Mouse (Mus musculus): ENCODE data around the gene Zmynd10. TPM values are rescaled to one million over a fixed set of nuclear protein-coding genes. Genes with fewer than 3 reads are reported as not detected.

Gene Zmynd10
- total RNA-seq (2014; fragmentation: Nextera tagmentation) = not detected in 2 replicates
- not detected in 2 replicates for total RNA-seq (2017)

DNA sequence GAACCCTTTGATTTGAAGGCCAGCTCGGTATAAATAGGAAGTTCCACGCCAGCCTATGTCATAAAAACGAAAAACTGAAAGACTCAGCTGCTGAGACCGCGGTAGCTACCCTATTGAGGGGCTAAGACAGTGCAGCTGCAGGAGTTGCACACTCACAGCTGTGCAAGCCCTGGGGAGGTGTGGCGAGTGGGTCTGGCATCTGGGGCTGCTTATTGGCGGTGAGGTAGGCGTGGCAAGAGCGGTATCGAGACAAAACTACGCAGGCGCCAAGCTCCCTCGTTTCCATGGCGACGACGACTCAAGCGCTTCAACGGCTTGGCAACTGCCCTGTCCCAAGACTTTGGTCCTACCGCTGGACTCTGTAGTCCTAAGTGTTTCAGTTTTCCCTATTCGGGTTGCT is at the start of gene Zmynd10:
TSS of gene Zmynd10 (plus strand) at position 273 of the 400 bp plus-strand sequence.
- ATAC-seq (replicated peaks; ENCODE audit: low FRiP score, low TSS enrichment, poor library complexity, severe bottlenecking) = peak; percentile 65

DNA sequence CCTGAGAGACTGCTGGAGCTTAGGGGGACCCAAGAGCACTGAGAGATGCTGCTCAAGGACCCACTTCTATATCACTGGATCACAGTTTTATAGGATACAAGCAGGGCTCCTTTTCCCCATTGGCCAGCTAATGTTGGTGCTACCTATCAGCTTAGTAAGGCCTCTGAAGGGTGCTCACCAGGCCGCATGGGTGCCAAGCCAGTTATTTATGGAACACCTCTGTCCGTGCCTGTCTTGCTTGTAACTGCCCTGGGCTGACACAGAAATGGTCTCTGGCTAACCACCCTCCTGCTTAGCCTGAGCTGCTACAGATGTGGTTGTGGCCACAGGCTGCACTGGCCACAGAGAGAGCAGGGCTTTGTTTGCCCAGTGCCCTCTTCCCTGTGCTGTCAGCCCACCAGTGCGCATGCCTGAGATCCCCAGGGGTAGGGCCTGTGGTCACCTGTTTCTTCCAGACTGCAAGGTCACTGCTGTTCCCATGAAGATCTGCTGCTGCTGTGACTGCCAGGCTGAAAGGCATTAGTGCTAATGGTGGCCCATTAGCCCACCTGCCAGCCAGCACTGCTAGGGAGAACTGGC is 46.3 kb upstream of the Zmynd10 start:
- no peak for ATAC-seq (replicated peaks; ENCODE audit: low FRiP score, low TSS enrichment, poor library complexity, severe bottlenecking)

DNA sequence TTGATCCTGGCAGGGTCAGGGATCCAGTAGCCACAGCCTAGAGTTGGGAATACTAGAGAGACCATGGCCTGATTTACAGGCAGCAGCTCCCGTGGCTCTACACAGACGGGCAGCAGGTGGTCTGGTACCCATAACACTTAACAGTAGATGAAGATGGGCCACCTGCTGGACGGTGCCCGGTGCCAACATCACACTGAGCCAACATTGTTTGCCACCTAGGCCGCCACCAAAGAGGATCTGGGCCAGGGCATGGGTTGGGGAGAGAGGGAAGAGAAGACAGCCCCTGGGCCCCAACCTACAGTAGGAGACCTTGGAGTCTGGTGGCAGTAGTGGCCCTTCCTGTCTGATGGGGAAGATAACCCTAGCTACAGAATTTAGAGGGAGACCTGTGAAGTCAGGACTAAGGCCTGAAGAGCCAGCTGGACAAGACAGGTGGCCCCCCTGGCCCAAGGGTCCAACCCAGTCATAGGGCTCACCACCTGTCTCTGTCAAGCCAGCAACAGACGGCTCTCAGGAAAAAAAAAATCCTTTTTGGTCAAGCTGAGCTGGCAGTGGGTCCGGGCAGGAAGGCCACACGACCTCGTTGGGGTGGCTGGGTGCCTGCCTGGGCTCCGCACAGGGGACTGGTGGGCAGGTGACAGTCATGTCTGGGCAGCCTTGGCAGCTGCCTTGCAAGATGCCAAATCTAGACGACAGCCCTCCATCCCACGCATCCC is 44.8 kb upstream of the Zmynd10 start:
- no peak for ATAC-seq (replicated peaks; ENCODE audit: low FRiP score, low TSS enrichment, poor library complexity, severe bottlenecking)

DNA sequence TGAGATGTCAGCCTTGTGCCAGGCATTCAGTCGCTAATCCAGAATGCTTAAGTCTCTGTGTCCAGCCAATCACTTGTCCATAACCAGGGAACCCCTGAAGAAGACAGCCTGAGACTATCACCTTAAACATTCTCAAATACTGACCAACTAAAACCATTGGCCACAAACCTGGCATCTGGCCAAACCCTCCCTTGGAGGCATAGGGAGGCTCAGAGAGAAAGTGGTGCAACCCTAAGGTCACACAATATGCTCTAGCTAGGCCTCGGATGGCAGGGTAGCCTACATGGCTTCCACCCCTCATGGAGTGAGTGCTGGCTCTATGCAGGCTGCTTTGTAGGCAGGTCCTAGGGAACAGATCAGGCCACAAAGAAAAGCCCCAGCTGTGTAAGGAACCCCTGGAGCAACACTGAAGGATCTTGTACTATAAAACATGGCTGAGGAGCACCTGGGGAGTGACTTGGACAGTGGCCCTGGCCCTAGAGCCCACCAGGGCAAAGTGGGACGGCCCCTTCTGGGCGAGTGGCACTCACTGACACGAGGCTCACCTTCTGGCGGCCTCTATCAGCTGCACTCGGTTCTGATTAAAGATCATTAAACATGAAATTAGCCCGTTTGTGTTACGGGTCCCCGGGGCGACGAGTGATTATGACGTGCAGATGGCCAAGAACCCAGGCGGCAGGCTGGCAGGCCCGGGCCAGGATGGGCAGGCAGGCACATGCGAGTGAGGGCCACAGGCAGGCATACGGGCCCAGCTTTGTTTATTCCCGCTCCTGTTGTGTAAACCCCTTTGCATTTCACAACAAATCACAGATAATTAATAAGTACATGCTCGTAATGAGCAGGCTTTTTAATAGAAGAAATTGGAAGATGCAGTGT is 42.2 kb upstream of the Zmynd10 start:
- ATAC-seq (replicated peaks; ENCODE audit: low FRiP score, low TSS enrichment, poor library complexity, severe bottlenecking) = no peak

DNA sequence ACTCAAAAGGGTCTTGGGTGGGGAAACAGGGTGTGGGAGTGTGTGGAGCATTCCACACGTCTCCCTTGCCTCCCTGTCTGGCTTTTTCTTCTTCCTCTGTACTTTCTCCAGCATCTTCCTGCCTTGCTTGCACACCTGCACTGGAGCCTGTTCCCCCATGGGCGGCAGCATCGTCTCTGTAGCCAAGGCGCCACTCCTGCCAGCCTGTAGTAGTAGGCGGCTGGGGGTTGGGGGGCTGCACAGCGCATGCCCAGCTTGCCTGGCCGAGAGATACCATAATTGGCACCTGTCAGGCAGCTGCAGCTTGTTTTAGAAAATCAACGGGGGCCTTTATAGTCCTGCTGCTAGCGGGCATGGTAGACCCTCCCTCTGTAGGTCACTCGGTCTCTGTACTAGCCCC is 38.8 kb upstream of the Zmynd10 start:
- ATAC-seq (replicated peaks; ENCODE audit: low FRiP score, low TSS enrichment, poor library complexity, severe bottlenecking) = no peak

DNA sequence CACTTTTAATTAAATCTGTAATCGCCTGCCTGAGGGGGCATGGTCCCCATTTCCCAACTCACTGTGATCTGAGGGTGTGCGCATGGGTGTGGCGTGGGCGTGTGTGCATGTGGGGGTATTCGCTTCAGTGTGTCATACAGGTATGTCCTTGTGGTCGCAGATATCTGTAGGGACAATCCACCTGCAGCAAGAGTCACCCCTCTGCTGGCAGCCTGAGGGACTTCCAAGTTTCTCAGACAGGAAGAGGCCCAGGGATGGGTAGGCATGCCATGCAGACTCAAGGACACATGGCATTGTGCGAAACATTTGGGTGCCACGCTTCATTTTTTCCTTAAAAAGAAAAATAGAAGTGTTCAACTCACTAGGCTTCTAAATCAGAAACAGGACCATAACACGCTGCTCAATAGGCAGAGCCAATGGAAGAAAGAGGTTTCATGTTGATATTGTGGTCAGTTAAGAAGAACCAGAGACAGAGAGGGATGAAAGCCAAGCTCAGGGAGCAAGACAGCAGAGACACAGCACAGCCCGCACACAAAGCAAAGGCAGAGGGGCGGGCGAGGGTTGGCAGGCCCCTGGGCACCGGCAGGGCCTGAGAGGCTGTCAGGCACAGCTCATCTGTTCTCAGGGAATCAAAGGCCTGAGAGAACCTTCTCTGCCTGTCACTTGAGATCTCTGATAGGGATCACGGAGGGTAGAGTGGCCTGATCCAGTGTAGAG is 36.6 kb upstream of the Zmynd10 start:
- no peak for ATAC-seq (replicated peaks; ENCODE audit: low FRiP score, low TSS enrichment, poor library complexity, severe bottlenecking)

DNA sequence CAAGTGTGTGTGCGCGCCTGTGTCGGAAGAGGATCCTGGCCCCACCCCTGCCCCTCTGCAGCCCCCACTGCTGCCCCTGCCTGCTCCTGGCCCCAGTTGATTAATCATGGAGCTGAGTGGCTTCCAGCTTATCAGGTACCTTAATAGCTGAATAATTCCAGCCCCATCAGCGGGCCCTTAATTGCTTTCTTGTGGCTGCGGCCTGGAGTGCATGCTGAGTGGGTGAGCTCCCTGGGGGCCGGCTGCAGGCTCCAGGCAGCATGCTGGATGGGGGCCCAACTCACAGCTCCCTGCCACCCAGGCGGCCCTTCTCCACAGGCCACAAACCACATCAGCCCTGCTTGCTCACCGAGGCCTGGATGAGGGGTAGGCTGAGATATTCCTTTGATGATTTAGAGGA is 35.7 kb upstream of the Zmynd10 start:
- no peak for ATAC-seq (replicated peaks; ENCODE audit: low FRiP score, low TSS enrichment, poor library complexity, severe bottlenecking)

DNA sequence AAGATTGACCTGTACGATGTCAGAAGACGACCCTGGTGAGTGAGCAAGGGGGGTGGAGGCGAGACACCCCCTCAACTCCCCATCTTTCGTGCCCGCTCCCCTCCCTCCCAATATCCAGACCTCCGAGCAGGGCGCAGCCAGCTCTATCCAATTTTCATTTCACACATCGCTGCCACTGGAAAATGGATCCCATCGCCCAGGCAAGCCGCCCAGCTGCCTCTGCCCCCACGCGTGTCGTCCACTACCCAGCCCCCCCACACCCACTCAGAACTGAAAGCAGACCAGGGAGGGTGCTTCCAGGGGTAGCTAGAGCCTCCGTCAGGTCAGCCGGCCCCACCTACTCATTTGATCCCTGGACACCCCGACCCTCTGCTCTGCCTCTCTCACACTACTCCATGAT is 34.8 kb upstream of the Zmynd10 start:
- no peak for ATAC-seq (replicated peaks; ENCODE audit: low FRiP score, low TSS enrichment, poor library complexity, severe bottlenecking)

DNA sequence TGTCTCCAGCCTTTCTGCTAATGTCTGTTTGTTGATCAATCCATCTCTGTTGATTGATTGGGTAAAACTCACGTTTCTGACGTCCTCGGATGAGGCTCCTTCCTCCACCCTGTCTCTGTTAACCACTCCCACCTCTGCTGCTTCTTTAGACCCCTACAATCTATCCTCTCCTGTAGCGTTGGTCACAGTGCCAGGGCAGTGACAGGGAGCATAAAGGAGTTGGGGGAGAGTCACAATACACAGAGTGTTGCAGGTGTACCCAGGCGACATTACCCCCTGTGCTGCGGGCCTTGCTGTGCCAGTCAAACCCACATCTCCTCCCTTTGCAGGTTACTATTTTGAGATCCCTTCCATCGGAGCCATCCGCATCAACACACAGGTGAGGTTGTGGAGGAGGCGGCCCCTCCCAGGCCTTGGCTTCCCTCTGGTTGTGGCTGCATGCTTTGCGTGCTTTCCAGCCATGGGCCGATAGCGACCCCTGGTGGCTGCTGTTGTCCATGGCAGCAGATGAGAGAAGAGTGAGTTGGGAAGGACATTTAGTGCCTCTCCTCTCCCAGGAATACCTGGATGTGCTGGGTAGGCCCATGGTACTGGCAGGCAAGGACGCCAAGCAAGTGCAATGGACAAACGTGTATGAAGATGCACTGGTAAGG is 32.7 kb upstream of the Zmynd10 start:
- peak; percentile 72 for ATAC-seq (replicated peaks; ENCODE audit: low FRiP score, low TSS enrichment, poor library complexity, severe bottlenecking)

DNA sequence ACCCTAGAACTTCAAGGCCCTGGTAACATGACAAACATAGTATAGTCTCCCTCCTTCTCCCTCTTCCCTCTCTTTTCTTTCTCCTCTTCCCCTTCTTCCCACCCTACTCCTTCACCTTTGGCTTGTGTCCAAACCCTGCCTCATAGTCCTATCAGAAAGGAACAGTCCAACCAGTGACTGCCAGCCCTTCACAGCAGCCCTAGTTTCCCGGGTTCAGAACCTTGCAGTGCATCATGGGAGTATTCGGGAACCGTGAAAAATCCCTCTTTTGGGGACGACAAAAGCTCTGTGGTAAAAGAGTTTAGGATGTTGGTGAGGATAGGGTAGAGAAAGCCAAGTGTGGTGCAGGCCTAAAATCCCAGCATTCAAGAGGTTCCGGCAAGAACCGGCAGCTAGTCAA is 26.8 kb upstream of the Zmynd10 start:
- no peak for ATAC-seq (replicated peaks; ENCODE audit: low FRiP score, low TSS enrichment, poor library complexity, severe bottlenecking)

DNA sequence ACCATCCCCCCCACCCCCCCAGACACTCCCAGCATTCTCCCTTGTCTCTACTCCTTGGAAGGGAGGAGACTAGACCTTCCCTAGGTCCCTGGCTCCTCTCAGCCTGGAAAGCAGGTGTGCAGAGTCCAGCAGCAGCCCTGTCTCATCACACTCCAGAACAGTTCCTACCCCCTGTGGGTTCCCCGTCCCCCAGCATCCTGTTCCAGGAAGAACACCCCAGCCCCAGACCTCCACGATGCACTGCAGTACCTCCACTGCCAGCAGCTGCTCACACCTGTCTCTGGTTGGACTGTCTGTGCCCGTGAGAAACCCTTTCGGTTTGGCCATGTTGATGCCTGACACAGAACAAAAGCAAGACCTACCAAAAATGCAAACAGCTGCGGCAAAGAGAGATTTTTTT is 25.9 kb upstream of the Zmynd10 start:
- ATAC-seq (replicated peaks; ENCODE audit: low FRiP score, low TSS enrichment, poor library complexity, severe bottlenecking) = no peak

DNA sequence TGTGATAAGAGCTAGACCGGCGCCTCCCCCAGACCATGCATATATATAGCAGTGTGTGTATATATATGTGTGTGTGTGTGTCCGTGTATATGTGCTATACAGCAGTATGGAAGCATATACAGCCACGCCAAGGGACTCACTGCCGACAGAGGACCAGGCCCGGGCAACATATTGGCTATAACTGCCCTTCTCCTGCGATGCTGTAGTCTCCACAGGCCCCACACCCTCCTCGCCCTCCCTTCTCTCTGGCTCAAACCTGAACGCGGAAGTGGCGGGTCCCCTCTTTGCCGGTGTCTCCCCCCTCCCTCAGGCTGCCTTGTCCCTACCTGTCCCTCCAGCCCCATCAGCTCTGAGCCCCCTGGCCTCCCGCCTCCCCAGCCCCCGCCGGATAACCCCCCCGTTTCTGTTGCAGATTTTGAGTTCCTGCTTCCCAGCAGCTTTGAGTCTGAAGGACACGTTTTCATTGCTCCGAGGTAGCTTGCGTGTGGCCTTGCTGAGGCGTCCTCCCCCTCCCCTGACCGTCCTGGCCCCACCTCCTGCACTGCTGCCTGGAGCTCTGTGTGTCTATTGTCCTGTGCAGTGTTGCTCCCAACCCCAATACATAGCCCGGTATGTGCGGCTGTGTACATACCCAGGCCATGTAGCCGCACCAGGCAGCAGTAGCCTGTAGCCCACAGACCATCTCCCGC is 25.2 kb upstream of the Zmynd10 start:
- ATAC-seq (replicated peaks; ENCODE audit: low FRiP score, low TSS enrichment, poor library complexity, severe bottlenecking) = 0 out of 2 replicates have a peak, but pooled peaks have one; percentile 11

DNA sequence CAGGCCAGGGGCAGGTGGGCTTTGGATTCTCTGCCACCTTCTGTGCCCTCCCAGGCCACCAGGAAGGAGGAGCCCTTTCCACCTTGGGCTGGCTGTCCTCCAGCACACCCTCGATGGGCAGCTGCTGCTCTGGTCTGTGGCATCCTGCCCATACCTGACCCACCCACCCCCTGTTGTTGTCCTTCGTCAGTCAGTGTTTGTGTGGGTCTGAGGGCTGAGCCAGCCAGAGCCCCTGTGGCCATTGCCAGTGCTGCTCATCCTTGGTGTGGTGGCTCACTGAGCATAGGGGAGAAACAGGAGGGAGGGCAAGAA is 24.7 kb upstream of the Zmynd10 start:
- ATAC-seq (replicated peaks; ENCODE audit: low FRiP score, low TSS enrichment, poor library complexity, severe bottlenecking) = no peak

DNA sequence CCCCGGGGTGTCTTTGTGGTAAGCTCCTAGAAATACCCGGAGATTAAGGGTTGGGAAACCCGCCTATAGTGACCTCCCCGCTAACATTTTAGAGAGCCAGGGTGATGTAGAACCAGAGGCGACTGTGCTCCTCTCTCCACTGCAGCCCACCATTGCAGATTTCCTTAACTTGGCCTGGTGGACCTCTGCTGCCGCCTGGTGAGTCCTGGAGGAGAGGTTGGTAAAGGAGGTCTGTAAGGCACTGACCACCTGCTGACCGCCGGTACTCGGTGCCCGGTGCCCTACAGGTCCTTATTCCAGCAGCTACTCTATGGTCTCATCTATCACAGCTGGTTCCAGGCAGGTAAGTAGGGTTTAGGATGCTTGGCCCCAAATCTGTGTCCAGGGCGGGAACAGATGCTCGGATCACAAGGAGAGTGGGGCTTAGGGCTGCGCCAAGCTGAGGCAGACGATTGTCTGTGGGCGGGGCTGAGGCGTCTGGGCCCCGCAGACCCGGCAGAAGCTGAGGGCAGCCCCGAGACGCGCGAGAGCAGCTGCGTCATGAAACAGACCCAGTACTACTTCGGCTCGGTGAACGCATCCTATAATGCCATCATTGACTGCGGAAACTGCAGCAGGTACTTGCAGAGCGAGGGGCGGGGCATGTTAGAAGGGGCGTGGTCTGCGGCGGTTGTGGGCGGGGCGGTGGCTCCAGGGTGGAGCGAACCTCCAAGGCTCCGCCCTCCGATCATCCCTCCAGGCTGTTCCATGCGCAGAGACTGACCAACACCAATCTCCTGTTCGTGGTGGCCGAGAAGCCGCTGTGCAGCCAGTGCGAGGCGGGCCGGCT is 20.7 kb upstream of the Zmynd10 start:
- peak; percentile 57 for ATAC-seq (replicated peaks; ENCODE audit: low FRiP score, low TSS enrichment, poor library complexity, severe bottlenecking)

DNA sequence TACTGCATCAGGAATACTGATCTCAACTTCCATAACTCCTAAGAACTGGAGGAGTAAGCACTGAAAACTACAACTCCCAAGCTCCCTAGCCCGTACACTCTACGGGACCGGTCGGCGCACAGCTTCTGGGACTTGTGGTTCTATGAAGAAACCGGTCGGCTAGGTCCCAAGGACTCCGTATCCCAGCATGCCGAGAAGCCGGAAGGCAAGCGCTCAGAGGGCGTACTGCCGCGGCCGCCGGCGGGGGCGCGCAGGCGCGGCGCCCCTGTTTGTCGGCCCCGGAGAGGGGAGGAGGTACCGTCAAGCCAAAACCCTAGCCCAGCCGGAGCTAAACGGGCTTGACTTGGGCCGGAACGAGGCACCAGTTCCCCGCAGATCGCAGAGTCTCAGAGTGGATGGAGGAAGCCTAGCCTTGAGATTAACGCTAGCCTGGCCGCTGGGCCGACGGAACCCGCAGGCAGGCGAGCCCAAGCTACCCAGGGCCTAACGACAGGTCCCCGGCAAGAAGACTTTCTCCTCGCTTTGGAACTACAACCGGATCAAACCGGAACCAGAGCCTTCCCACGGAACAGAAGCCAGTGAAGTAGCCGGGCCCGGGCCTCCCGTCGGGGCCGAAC is 13.2 kb upstream of the Zmynd10 start, which contains the start of gene Tmem115:
TSS of gene Tmem115 (plus strand) at position 155 of the 617 bp plus-strand sequence.
- ATAC-seq (replicated peaks; ENCODE audit: low FRiP score, low TSS enrichment, poor library complexity, severe bottlenecking) = peak; percentile 92

DNA sequence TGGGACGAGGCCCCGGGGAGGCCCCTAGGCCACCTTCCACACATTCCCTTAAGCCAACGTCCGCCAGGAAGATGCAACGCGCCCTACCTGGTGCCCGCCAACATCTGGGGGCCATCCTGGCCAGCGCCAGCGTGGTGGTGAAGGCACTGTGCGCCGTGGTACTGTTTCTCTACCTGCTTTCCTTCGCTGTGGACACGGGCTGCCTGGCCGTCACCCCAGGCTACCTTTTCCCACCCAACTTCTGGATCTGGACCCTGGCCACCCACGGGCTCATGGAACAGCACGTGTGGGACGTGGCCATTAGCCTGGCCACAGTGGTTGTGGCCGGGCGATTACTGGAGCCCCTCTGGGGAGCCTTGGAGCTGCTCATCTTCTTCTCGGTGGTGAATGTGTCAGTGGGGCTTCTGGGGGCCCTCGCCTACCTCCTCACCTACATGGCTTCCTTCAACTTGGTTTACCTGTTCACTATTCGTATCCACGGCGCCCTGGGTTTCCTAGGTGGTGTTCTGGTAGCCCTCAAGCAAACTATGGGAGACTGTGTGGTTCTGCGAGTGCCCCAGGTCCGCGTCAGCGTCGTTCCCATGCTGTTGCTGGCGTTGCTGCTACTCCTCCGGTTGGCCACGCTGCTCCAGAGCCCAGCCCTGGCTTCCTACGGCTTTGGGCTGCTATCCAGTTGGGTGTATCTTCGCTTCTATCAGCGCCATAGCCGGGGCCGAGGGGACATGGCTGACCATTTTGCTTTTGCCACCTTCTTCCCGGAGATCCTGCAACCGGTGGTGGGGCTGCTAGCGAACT is 12.5 kb upstream of the Zmynd10 start:
- ATAC-seq (replicated peaks; ENCODE audit: low FRiP score, low TSS enrichment, poor library complexity, severe bottlenecking) = peak; percentile 55

DNA sequence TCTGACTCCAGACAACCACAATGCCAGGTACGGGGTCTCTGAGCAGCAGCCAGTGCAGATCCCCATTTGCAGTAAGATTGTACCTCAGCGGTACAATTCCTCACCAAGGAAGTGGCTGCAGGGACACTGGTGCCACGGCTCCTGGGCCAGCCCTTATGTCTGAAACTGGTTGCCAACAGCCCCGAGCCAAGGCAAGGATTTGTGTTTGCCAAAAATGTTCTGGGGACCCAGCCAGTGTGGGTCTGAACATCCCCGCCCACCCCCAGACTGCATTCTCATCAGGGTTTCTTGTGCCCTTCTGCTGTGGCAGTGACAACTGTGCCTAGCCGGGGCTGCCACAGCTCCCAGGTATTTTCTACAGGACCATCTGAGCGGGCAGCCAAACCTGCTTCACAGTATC is 8.9 kb upstream of the Zmynd10 start:
- ATAC-seq (replicated peaks; ENCODE audit: low FRiP score, low TSS enrichment, poor library complexity, severe bottlenecking) = no peak
